Mouse (Mus musculus) cerebellum, postnatal 4 days (tissue): ENCODE measurements around the gene Pin1.

Experiments used
- DNase-seq, 2 experiments: peaks; one replicate each; pipeline ENCODE4 v3.0.0; 2022; ENCODE audit warnings: low spot score in 2 of 2, mixed read lengths in 1 of 2

Gene Pin1

GRCm38 (mm10) chr9:20697466-20697865, 45.6 kb downstream of the Pin1 start:
- no peak for DNase-seq

- DNase-seq = no peak
Measured at GRCm38 (mm10) chr9:20703832-20704380, 52.0 kb downstream of the Pin1 start.

- DNase-seq = no peak
Measured at GRCm38 (mm10) chr9:20705420-20705819, 53.5 kb downstream of the Pin1 start.

DNA sequence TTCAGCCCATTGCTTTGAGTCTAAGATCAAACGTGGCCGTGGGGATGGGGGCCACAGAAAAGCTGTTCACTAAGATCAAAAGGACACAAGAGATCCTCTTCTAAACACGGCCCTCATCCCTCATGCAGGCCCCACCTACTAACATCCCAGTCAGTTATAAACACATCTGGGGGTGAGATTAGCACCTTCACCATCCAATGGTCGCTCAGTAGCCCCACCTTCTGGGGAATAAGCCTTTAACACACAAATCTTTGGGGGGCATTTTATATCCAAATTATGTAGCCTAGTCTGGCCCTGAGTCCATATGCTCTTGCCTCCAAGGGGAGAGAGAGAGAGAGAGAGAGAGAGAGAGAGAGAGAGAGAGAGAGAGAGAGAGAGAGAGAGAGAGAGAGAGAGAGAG, 54.1 kb downstream of the Pin1 start:
- DNase-seq = no peak

DNA sequence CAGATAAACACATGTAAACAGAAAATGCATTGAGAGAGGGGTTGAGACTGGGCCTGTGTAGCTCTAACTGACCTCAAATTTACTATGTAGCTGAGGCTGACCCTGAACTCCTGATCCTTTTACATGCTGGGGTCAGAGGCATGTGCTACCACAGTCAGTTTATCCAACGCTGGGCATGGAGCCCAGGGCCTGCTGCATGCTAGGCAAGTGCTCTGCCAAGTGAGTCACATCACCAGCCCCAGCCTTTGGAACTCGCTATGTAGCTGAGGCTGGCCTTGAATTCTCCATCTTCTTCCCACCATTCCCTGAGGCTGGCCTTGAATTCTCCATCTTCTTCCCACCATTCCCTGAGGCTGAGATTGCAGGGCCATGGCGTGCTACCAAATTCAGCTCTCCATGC, 58.6 kb downstream of the Pin1 start:
- no peak for DNase-seq

DNA sequence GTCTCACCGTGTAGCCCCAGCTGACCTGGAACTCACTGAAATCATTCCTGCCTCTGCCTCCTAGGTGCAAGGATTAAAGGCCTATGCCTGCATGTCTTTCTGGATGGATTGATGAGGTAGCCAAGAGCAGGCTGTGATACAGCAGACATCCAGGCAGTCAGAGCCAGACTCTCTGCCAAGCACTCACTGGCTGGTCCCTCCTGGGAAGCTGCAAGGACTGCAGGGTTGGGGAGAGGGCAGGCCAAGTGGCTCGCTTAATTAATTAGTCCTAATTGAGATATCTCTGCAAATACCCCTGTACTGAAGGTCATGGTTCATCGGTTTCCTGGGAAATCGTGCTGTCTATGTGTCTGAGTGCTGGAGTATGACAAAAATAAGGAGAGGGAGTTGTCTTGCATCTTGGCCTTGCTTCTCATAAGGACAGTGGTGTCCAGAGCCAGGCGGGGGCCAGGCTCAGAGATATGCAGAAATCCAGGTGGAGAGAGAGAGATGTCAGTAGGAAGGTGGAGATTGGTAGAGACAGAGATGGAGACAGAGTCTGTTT, 61.1 kb downstream of the Pin1 start:
- DNase-seq = no peak

- peak in 1 of 2 experiments; percentile 28 for DNase-seq
Measured at GRCm38 (mm10) chr9:20713478-20713987, 61.6 kb downstream of the Pin1 start.

DNA sequence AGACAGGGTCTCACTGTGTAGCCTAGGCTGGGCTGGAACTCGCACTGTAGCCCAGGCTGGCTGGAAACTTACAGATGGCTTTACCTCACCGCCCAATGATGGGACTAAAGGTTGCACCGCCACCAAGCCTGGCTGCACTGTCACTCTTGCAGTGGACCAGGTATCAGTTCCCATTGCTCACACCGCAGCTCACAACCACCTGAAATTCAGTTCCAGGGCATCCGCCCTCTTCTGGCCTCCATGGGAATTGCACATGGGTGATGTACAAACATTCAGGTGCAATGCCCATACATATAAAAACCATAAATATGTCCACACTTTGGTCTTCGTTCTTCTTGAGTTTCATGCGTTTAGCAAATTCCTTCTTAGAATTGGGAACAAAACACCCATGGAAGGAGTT, 63.4 kb downstream of the Pin1 start:
- no peak for DNase-seq
